Mouse (Mus musculus) E14TG2a.4 (cell line): ENCODE results near the gene Axin2.

ENCODE experiments used
- H3K27me3 ChIP-seq: 2 replicates; pipeline ENCODE4 v1.6.1; 2014; ENCODE audit warnings: low read length, control low read depth; ENCODE audit not compliant: insufficient read depth
- H3K36me3 ChIP-seq: 2 replicates; pipeline ENCODE4 v1.6.1; 2014; ENCODE audit warnings: low read length, control low read depth; ENCODE audit not compliant: insufficient read depth
- H3K4me1 ChIP-seq: replicated peaks from 2 replicates; pipeline ENCODE4 v1.6.1; 2014; ENCODE audit warnings: low read depth, low read length, control low read depth
- H3K4me3 ChIP-seq: replicated peaks from 2 replicates; pipeline ENCODE4 v1.5.1; 2014; ENCODE audit warnings: mild to moderate bottlenecking, low read length
- H3K9me3 ChIP-seq: 2 replicates; pipeline ENCODE4 v1.6.1; 2014; ENCODE audit warnings: low read length, control low read depth
- CTCF ChIP-seq: conservative IDR thresholded peaks from 2 replicates; pipeline ENCODE4 v1.5.1; 2014; ENCODE audit warnings: low read length
- NANOG ChIP-seq: IDR thresholded peaks from 2 replicates; pipeline ENCODE4 v1.6.1; 2014; ENCODE audit warnings: borderline replicate concordance, low read length, mixed read lengths
- POU5F1 ChIP-seq: IDR thresholded peaks from 2 replicates; pipeline ENCODE4 v1.6.1; 2014; ENCODE audit warnings: low read length, borderline replicate concordance

Axin2 gene

DNA sequence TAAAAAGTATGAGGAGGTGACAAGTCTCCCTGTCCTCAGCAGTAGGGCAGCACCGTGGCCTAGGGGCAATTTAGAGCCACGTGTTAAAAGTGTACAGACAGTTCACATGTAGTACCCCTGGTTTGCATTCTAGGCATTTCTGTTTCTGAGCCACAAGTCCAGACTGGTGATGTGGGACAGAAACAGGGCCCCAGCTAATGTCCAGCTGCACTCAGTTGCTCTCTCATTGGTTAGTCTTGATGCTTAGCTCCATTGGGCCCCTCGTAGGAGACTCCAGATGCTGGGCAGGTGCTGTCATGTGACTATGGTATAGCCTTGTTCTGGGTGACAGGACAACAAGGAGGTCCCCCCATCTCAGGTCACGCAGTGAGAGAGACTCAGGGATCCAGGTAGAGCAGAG is 9.0 kb downstream of the Axin2 start:
- H3K9me3 ChIP-seq: no peaks in the 10 kb centered on the region
- H3K4me3 ChIP-seq: no peak overlapping the region
- H3K36me3 ChIP-seq: peaks cover 31% of the 10 kb centered on the region
- 0 out of 2 replicates have a peak, but pooled peaks have one; percentile 0 for TF ChIP-seq CTCF
- no peak for TF ChIP-seq POU5F1
- TF ChIP-seq NANOG: no peak
- no peaks in the 10 kb centered on the region for H3K27me3 ChIP-seq
- H3K4me1 ChIP-seq: peaks cover 69% of the 10 kb centered on the region

DNA sequence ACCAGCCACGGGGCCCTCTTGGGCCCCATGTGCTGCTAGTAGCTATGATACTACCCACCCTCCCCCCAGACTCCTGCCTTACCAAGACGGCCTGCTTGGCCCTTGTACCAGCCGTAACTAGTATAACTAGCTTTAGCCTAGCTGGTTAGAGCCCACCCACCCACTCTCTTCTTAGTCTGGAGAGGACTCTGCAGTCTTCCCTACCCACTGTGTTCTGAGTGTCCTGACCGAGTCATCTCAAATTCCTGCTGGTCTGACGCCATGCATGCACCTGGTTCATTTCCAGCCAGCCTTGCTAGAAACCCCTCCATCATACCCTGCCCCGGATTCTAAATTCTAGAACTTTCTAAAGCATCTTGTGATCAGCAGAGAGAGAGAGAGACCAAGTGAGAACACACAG is 9.6 kb downstream of the Axin2 start:
- peaks cover 67% of the 10 kb centered on the region for H3K4me1 ChIP-seq
- H3K27me3 ChIP-seq: no peaks in the 10 kb centered on the region
- TF ChIP-seq CTCF (no peak), NANOG (no peak), POU5F1 (no peak)
- H3K36me3 ChIP-seq: peaks cover 36% of the 10 kb centered on the region
- H3K4me3 ChIP-seq: no peak overlapping the region
- no peaks in the 10 kb centered on the region for H3K9me3 ChIP-seq

DNA sequence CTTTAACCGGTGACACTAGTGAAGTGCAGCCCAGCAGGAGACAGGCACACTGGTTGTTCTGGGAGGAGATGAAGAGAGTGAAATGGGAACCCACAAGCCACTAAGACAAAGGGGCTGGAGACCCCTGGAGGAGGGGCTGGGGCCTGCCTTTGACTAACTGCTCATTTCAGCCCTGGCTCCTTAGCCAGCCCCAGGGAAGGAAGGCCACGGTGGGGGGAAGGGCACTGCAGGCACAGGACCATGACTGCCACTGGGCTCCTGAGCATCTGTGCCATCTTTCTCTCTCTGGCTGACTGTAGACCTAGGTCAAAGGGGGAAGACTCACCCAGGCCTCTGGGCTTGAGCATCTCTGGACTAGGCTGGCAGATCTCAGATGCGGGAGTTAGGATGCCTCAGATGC is 10.5 kb downstream of the Axin2 start:
- H3K27me3 ChIP-seq: no peaks in the 10 kb centered on the region
- no peaks in the 10 kb centered on the region for H3K9me3 ChIP-seq
- TF ChIP-seq POU5F1: no peak
- TF ChIP-seq CTCF: no peak
- no peak for TF ChIP-seq NANOG
- peaks cover 67% of the 10 kb centered on the region for H3K4me1 ChIP-seq
- H3K4me3 ChIP-seq: no peak overlapping the region
- H3K36me3 ChIP-seq: peaks cover 35% of the 10 kb centered on the region

DNA sequence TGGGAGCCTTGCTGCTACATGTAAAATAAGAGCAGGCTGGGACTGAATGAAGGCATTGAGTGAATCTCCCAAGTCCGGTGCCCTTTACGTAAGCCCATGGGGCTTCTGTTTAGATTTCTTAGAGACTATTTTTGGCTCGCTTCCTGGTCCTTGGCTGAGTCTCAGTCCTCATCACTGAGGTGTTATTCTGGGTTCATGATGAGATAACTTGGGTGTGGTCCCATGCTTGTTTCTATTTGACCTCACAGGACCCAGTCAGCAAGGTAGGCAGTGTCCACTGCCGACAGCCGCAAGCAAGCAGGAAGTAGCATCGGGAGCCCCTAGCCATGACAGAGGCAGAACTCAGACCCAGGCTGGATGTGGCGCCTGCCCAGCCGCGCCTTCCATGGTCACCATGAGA is 13.7 kb downstream of the Axin2 start:
- Histone ChIP-seq H3K27me3 (no peaks in the 10 kb centered on the region), H3K4me1 (peaks cover 65% of the 10 kb centered on the region), H3K36me3 (peaks cover 49% of the 10 kb centered on the region), H3K9me3 (peaks cover 2% of the 10 kb centered on the region; the same call in 1 of the 2 replicates), H3K4me3 (no peak overlapping the region)
- TF ChIP-seq POU5F1: no peak
- TF ChIP-seq NANOG: no peak
- TF ChIP-seq CTCF: no peak

DNA sequence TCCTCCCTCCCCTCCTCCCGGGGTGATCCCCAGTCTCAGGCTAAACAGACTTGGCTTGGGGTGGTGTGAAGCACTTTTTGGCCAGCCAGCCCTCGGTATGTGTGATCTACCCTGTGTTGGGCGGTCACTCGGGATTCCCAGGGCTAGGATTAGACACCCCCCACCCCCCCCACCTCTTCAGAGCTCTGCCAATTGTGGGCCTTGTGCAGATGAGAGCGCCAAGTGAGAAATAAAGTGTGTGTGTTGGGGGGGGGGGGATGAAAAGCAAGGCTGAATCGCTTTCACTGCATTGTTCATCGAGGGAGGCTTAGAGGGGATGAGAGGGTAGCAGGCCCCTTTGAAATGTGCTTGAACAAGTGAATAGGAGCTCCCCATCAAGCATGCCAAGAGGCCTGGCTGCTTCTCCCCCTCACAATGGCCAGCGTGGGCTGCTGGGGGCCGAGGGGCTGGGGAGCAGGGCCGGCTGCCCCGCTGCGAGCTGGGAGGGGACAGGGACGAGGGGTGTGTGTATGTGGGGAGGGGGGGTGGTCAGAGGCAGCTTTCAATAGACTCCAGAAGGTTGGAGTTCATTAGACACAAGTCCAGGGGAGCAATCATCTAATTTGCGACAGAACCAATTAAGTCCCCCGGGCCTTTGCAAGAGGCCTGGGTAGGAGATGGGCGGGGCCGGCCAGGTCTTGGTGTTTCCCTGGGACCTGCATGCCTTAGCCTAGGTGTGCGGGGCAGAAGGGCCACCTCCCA is 15.1 kb downstream of the Axin2 start:
- Histone ChIP-seq H3K4me1 (peaks cover 56% of the 10 kb centered on the region), H3K9me3 (peaks cover 6% of the 10 kb centered on the region; the same call in 1 of the 2 replicates), H3K36me3 (peaks cover 63% of the 10 kb centered on the region), H3K4me3 (0 out of 2 replicates have a peak overlapping the region, but pooled peaks have one; percentile 17), H3K27me3 (no peaks in the 10 kb centered on the region)
- TF ChIP-seq NANOG (no peak), POU5F1 (no peak), CTCF (no peak)

DNA sequence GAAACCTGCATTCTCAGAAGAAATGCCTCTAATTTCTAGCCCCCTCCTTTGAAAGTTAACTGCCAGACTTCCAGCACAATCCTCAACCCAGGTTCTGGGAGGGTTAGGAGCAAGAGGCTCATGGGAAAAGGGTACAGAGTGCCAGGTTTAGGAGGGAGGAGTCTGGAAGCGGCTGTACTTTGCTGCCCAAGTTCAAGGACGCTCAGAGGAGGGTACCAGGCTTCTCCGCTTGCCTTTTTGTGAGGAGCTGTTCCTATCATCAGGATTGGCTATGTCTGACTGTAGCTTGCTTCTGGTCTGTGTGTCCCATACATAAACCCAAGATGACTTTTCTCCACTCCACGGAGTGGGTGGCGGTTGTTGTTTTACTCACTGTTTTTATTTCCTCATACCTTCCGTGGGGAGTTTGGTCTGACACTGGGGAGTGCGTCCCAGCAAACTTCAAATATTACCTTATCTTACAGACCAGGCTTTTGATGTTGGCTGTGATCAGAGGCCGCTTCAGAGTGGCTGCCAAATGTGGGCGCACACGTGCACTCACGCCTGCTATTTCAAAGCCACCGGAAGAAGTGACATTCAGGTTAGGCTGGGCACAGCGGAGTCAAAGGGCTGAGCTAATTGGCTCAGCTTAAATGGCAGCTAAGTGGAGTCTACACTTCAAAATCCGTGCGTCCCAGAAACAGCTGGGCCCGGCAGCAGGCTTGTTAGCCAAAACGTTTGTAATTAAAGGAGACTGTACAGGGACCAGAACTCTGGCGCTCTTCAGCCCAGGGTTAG is 16.1 kb downstream of the Axin2 start:
- TF ChIP-seq NANOG (no peak), CTCF (no peak), POU5F1 (no peak)
- Histone ChIP-seq H3K4me3 (no peak overlapping the region), H3K27me3 (no peaks in the 10 kb centered on the region; the same call in 1 of the 2 replicates), H3K9me3 (peaks cover 6% of the 10 kb centered on the region; the same call in 1 of the 2 replicates), H3K36me3 (peaks cover 60% of the 10 kb centered on the region), H3K4me1 (peaks cover 57% of the 10 kb centered on the region)

DNA sequence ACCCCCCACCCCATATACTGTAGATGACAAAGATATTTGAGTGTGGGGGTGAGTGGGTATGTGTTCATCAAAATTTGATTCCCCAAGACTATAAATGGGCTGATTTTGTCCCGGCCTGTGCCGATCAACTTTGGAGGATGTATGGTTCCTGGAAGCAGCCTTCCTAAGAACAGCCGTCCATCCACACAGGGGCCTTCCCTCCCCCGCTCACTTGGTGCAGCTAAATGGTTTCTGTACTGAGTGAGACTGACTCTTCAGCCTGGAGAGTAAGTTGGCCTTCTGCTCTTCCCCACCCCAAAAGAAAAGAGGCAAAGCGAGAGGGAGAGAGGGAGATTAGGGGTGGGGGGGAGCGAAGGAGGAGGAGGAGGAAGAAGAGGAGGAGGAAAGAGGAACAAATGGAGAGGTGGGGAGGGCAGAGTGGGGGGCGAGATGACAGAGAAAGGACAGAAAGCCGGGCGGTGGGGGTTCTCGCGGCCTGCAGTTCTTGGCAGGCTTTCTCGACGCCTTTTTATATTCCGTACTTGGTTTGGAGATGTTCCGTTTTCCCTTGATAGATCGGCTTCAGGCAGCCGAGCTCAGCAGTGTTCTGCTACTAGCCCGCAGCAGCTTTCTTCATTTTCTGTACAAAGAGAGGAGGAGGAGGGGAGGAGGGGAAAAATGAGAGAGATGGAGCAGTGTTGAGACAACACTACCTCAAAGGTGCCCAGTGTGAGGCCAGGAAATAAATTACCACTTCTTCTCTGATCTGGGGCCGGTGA is 20.7 kb downstream of the Axin2 start:
- peaks cover 42% of the 10 kb centered on the region for H3K4me1 ChIP-seq
- no peak overlapping the region for H3K4me3 ChIP-seq
- H3K9me3 ChIP-seq: peaks cover 6% of the 10 kb centered on the region; the same call in 1 of the 2 replicates
- peaks cover 67% of the 10 kb centered on the region for H3K36me3 ChIP-seq
- H3K27me3 ChIP-seq: no peaks in the 10 kb centered on the region; the same call in 1 of the 2 replicates
- TF ChIP-seq CTCF (no peak), NANOG (no peak), POU5F1 (no peak)

DNA sequence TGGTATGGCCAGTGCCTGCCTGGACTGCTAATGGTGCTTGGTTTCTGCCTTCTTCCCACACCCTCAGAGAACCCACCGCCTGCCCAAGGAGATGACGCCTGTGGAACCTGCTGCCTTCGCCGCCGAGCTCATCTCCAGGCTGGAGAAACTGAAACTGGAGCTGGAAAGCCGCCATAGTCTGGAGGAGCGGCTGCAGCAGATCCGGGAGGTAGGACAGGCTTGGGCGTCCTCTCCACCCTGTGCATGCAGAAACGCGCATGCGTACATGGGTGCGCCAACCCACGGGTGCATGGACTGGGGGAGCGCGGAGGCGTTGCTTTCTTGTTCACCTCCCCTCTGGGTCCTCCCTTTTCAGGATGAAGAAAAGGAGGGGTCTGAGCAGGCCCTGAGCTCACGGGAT is 21.7 kb downstream of the Axin2 start:
- Histone ChIP-seq H3K36me3 (peaks cover 73% of the 10 kb centered on the region), H3K4me3 (peak overlapping the region; percentile 70), H3K9me3 (peaks cover 6% of the 10 kb centered on the region; the same call in 1 of the 2 replicates), H3K4me1 (peaks cover 34% of the 10 kb centered on the region), H3K27me3 (no peaks in the 10 kb centered on the region; the same call in 1 of the 2 replicates)
- TF ChIP-seq NANOG (no peak), POU5F1 (no peak), CTCF (no peak)
